Mouse (Mus musculus): ENCODE results near the gene Nabp1. TPM values are rescaled to one million over a fixed set of nuclear protein-coding genes. Genes with fewer than 3 reads are reported as not detected.

The Nabp1 gene
- 10 to 100 TPM; 17.6 to 20.0 TPM for total RNA-seq (2021)
- long read RNA-seq, transcript Nabp1-201 (6 exons, 2,838 nt), result major isoform, 6 of 15 reads
- long read RNA-seq, transcript Nabp1-207 (6 exons, 972 nt), result minor isoform, 5 of 15 reads
- long read RNA-seq, partial matches to known transcripts, result 0 of 15 reads
- long read RNA-seq, other reads (novel, unspliced or antisense), result 2 of 15 reads

DNA sequence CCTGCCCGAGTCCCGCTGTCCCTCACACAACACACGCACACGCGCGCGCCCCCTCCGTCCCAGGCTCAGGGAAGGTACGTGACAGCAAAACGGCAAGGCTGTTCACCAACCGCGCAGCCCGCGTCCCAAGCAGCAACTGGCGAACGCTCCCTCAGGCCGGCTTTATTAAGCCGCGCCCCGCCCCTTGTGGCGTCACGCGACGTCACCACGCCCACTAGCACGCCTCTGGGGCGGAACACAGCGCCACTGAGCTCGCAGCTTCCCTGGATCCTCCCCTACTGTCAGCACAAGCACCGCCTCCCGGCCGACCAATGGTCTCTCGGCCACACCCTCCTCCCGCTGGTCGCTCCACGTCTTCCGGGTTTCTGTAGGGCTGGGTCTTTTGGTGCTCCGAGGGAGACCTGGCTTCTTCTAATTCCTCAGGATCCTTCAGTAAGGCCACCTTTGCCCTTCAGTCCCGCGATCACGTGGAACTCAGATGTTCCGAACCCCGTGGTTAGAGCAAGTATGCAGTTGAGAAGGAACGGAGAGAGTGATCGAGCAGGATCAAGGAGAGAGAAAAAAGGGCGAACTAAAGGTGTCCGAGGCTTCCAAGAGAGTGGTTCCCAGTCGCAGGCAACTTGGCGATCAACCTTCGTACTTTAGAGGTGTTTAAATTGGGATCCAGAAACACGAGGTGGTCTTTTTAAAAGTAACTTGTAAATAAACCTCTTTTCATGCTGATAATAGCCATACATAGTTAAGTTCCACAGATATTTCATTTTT is at the start of gene Nabp1:
TSS of gene Nabp1 (minus strand) at position 164 of the 765 bp plus-strand sequence.
- peak; percentile 99 for DNase-seq (ENCODE audit: low spot score in 2 of 2)

DNA sequence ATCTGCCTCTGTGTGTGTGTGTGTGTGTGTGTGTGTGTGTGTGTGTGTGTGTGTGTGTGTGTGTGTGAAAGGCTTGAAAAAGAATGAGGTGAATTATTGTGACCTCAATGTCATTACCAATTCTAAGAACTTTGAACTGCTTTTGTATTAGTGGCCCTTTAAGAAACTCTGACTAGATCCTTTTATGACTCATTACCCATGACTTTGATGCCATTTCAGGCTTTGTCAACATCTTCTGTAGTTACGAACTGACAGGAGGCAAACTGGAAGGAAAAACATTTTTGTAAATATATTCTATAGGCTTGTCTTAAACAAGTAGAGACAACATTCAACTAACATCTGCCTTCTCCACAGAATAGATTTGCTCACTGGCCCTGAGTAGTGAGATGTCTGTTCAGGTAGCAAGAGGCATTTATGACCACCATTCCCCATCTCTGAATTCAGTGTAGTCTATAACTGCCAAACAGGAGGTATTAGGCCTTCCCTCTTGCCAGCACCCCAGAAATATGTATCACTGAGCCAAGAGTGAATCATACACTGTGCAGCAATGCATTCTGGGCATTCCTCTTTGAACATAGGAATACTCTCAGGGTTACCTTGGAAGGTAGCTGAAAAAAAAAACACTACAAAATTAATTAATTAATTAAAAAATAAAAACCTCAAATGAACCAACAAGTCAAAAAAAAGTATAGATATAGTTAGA is 47.5 kb upstream of the Nabp1 start:
- no peak for DNase-seq (ENCODE audit: low spot score in 2 of 2)

DNA sequence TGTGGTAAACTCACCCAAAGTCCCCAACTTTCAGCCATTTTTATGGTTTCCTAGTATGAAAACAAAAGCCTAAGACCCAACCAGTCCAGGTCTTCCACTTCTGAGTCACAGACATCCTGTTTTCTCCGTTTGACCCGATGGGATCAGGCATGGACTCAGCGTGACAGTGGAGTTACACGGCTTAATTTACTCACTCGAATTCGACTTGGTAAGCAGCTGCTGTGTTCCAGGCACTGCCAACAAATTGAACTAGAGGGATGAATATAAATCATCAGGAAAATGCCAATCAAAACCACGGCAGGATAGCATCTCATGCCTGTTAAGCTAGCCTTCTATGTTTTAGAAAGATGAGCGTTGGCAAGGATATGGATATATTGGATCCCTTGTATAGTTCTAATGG is 43.4 kb upstream of the Nabp1 start:
- peak in 1 of 2 experiments; percentile 57 for DNase-seq (ENCODE audit: low spot score in 2 of 2)

DNA sequence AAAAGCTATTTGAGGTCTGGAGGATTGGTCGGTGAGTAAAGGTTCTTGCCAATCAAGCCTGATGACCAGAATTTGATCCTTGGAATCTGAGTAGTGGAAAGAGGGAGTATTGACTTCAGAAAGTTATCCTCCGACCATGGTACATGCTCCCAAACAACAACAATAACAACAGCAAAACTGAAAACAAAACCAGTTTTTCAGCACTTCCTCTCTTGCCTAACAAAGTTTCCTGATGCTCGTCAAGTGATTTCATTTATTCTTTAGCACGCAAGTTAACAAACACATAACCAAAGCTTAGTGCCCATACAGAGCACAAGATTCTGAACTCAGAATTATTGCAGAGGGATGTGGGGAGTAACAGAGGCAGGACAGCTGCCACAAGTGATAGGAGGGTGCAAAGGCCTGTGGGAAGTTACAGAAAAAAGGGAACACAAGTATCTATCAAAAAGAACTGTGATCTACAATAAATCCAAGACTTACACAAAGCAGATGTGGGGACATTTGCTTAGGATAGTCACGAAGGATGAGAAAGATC is 42.1 kb upstream of the Nabp1 start:
- no peak for DNase-seq (ENCODE audit: low spot score in 2 of 2)

DNA sequence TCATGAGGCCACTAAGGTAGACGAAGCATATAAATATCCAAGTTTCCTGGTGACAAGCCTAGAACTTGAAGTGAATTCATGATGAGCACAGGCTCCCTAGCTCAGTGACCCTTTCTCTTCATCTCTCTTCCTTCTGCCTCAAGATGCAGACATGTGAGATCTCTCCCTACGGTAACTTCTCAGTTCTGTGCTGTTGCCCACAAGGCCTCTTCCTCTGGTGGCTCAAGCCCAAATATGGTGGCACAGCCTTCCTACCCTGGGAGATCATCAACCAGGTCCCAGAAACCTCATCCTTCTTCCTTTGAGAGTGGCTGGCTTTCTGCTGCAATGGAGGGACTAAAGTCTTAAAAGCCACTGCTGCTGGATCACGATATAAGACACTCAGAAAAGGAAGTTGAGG is 40.9 kb upstream of the Nabp1 start:
- DNase-seq (ENCODE audit: low spot score in 2 of 2), result no peak

DNA sequence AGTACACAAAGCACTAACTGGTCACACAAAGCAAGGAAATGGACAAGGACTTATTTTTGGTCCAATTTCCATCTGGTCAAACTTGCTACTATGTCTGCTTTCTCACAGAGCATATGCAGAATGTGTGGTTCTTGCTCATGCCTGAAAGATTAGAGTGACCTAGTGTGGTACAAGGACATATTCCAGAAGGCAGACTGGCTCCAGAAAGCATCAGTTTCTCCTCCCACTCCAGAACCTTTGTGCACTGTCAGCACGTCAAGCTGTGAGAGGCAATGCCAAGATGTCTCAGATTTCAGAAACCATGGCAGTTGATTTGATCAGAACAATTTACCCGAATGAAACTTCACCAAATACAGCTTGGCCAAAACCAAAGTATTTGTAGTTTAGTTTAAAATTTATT is 37.4 kb upstream of the Nabp1 start:
- DNase-seq (ENCODE audit: low spot score in 2 of 2), result no peak

DNA sequence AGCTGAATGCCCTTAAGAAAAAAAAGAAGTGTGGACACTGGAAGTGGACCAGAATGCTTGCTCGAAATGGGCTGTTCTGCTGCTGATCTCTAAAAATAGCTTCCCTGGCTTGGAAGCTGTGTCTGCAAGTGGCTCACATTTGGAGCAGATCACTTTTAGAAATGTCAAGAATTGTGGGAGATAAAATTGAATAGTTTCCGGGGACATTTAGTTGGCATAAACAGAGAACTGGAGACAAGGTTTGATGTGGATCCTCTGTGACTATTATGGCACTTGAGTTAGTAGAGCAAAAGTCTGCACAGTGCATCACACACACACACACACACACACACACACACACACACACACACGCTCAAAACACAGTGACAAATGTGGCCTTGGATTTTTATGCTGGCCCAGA is 36.8 kb upstream of the Nabp1 start:
- DNase-seq (ENCODE audit: low spot score in 2 of 2), result no peak

DNA sequence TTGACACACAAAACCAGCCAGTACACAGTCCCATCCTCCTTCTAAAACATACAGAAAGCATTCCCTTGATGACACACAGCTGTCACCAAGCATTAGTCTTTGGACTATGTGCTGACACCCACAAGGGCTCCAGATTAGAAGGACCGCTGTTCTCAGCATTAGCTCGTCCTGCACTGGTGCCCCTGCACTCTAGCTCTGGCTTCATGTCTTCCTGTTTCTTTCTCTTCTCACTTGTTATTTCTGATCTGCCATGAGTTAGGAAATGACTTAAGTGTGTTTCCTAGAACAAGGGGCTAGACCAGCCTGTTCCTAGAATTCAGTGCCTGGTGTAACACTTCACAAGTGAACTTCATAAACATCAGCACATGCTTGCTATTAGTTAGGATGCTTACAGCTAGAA is 36.2 kb upstream of the Nabp1 start:
- DNase-seq (ENCODE audit: low spot score in 2 of 2), result no peak

DNA sequence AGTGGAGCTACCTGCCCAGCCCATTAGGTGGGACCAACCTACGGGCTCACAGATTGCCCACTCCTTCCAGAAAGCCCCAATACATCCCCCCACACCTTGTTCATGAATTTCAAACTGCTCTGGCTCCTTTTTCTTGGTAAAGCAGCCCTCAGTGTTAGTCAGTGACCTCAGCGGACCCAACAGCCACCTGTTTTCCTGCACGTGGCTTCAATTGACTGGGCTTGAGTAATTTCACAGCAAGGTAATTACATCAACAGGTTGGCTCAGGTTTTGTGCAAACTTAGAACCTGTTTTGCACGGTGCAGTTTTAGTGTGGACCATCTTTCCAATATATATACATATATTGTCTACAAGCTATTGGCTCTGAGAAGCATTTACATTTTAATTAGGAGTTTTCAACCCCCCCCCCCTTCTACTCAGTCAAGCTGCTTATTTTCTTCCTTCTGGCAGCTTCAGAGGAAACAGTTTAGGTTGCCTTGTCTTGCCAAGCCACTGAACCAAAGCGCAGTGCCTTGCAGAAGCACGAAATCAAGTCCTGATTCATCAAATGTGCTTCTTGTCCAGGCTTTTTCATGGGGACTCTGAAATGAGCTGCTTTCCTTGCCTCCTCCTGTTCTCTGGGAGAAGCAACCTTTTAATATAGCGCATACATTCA is 35.0 kb upstream of the Nabp1 start:
- no peak for DNase-seq (ENCODE audit: low spot score in 2 of 2)

DNA sequence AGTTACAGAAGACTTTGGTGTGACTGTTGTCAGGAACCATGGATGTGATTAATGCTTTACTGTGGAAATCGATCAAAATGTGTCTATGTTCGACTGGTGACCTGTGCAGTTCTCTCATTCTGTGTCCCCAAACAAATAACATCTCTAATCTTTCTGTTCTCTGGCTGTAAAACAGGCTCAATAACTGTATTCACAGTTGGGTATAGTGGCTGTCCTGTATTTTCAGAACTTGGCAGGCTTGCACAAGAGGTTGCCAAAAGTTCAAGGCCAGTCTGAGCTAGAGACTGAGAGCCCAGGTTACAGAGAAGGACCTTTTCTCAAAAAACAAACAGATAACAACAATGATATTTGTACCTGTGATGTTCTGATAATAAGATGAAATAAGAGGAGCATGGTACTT is 34.1 kb upstream of the Nabp1 start:
- no peak for DNase-seq (ENCODE audit: low spot score in 2 of 2)

DNA sequence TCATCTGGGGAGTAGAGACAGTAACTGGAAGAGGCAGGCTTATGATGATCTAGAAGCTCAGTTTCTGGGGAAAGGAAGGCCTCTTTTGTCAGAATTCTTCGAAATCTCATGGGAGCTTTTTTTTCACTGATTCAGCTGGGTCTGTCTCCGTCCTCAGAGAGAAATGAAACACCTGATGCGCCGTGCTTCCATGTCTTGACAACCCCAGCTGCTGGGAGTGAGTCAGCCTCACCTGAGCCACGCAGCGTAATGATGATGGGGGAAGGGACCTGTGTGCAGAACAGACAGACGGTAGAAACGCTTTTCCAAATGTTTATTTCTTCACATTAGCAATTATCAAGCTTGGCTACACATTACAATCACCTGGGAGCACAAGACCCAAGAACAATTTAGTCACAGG is 31.6 kb upstream of the Nabp1 start:
- no peak for DNase-seq (ENCODE audit: low spot score in 2 of 2)

DNA sequence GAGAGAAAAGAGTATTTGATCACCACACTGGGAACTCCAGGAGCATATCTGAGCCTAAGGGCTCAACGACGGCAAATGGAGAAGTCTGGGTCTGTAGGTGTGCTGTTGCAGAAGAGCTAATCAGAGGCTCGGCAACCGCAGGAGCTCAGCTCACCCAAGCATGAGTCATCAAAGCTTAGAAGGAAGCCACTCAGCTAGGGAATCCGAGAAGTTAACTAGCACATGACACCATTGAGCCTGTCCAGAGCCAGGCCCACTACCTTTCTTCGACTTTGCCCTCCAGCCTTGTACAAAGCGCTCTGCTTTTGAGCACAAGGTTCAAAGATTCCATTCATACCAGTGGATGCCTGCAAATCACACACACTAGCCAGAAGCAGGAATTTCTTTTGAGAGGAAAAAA is 30.9 kb upstream of the Nabp1 start:
- DNase-seq (ENCODE audit: low spot score in 2 of 2), result no peak

DNA sequence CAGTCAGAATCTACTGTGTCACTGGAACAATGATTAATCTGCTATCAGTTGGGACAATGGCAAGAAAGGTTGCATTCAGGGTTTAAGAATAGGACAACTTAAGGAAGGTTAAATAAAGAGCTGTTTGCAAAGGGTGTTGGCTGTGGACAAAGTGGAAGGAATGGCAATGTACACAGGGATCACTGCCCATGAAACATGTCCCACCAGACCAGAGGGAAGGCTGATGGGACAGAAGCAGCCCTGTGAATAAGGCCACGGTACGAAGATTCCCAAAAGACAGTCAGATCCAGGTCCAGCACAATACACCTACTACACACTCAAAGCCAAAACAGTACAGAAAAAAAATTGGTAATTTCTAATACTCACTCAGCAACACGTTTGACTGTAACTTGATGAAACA is 30.3 kb upstream of the Nabp1 start:
- no peak for DNase-seq (ENCODE audit: low spot score in 2 of 2)

DNA sequence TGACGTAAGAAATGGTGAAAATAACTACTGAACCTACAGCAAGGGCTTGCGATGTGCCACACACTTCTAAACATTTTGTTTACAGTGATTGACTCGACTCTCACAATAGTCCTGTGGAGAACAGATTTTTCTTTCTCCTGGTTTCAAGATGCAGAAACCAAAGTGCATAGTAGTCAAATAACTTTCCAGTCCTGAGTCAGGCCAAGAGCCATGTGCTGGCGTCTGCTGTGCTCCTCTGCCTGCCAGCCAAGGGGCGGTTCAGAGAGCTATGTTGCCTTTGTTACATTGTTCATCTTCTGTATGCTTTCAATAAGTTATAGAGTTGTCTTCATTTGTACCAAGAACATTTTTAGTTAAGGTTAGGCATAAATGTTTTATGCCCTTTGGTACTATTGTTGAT is 29.2 kb upstream of the Nabp1 start:
- no peak for DNase-seq (ENCODE audit: low spot score in 2 of 2)

DNA sequence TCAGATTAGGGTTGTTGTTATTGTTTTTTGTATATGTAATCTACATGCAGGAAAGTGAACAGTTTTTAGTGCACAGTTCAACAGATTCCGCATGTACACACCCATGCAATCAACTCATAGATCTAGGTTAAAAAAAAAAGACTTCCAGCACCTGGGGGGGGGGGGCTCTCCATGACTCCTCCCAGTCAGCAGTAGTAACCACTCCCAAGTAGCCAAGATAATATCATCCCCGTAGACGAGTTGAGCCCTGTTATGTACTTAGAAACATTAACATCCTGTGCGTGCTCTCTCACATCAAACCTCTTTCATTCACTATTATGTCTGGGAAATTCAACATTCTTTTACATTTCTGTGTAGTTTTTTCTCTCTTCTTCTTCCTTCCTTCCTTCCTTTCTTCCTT is 28.0 kb upstream of the Nabp1 start:
- no peak for DNase-seq (ENCODE audit: low spot score in 2 of 2)

DNA sequence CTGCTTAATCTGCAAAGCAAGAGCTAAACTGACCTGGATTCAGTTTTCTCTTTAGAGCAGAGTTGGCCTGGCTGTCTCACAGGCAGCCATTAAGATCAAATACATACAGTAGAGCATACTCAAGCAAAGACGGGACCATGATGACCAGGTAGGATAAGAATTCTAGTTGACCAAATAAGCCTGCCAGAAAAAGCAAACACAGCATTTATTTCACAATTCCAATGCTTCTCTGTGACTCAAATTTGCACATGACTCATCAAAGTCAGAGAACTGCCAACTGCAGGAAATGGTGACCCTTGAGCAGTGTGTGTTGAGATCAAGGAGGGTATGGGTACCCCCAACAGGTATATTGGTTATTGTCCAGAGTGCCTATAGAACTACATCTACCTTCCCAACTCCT is 27.4 kb upstream of the Nabp1 start:
- no peak for DNase-seq (ENCODE audit: low spot score in 2 of 2)

DNA sequence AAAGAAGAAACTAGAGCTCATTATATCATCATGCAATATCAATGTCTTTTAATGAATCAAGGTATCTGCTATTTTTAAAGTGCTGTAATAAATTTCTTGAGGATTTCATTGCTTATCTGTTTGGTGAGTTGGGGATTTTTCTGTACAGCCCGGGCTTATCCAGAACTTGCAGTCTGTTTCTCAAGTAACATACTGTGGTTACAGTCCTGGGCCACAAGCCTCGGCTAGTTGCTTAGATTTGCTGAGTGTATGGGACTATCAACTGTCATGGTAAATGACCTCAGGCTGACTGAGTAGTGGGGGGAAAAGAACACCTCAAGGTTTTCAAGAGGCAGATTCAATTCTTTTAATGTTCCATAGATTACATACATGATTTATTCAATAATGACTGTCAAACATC is 24.8 kb upstream of the Nabp1 start:
- no peak for DNase-seq (ENCODE audit: low spot score in 2 of 2)

DNA sequence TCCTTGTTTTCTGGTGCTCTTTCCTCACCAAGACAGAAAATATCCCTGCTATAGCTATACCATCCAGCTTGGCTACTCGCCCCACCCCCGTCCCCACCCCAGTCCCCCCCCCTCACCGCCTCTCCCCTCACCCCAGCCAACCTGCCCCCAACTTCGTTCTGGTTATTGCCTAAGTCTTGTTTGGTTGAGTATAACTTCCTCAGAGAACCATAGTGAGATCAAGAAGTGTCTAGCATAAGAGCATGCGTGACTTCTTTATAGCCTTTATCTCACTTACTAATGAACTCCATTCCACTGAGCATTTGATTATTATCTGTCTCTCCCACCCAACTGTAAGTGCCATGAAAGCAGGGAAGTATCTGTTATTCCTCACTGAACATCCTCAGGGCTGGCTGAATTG is 24.1 kb upstream of the Nabp1 start:
- DNase-seq (ENCODE audit: low spot score in 2 of 2), result no peak

DNA sequence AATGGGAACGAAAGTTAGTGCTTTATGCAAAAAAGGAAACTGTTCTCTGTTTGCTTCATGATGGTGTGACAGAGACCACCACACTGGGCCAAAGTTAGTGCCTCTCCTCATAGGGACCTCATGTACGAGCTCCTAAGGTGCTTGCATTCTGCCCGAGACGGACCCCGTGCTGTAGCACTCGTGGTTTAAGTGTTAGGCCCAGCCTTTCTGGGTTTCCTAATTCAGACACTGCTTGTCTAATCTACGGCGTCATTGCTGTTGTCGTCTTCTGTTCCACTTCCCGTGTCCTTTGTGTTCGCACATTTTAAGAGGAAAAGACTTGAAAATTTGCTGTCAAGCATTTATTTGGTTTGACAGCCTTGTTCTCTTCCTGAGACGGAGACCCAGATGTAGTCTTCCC is 23.0 kb upstream of the Nabp1 start:
- no peak for DNase-seq (ENCODE audit: low spot score in 2 of 2)

DNA sequence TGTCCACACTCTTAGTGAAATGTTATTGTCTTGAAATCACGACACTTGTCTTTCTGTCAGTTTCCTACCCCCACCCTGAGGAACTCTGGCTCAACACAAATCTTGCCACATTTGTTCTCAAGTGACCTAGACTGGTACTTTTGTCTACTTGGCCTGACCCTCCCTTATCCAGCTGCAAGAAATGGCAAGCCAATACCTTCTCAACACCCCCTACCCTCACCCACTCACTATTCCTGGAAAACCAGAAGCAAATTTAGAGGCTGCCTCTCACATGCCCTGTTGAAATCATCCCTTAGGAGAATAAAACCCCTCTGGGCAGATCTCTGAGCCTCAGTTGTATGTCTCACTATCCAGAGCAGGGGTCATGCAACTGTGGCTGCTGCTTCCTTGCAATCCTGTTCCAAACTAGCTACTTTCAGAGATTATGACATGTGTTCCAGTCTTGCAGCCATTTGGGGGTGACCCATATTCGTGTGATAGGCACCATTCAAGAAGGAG is 20.4 kb upstream of the Nabp1 start:
- no peak for DNase-seq (ENCODE audit: low spot score in 2 of 2)

DNA sequence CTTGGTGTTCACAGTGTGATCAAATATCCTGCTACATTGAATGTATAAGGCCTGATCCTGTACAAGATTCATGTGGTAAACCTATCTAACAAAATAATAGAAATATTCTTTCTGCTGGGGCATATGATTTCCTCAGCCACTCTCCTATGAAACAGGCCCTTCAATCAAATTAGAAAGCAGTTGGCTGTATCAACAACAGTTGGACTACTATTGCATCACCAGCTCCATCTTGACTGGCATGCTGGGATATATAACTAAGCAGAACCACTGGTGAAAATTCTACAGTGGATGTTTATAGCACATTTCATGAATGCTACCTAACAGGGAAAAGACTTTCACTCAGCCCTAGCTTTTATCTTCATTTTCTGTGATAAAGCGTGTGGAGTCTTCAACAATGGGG is 17.9 kb upstream of the Nabp1 start:
- peak in 1 of 2 experiments; percentile 57 for DNase-seq (ENCODE audit: low spot score in 2 of 2)

All from layer of hippocampus, adult 18-20 months (tissue).